Mouse (Mus musculus) sigmoid colon, adult 10 weeks (tissue): ENCODE measurements around the gene Galnt10. TPM values are rescaled to one million over a fixed set of nuclear protein-coding genes. Genes with fewer than 3 reads are reported as not detected.

Experiments
- polyA plus RNA-seq: library from polyadenylated mRNA; stranded (reverse); fragments of 350-450 nt; fragmentation: Illumina TruSeq; extraction: RNeasy Lipid Tissue Mini Kit (QIAGEN cat#74804); gene quantifications from one replicate; pipeline ENCODE4 v1.2.3, GENCODE M21; 2014; ENCODE audit warnings: low read depth, low replicate concordance

Gene Galnt10
- polyA plus RNA-seq = 4.8 TPM

GRCm38 (mm10) chr11:57645018-57645559, at the start of gene Galnt10:
Gene Galnt10, plus strand, starts transcription at chr11:57645442.

GRCm38 (mm10) chr11:57800971-57801765, 155.9 kb downstream of the Galnt10 start, which contains the start of gene Sap30l:
Gene Sap30l, plus strand, starts transcription at chr11:57801637.

GRCm38 (mm10) chr11:57832552-57833201, 187.4 kb downstream of the Galnt10 start, which contains the start of gene Hand1:
Gene Hand1, minus strand, starts transcription at chr11:57832818.

Other genes starting within 250 kb of the Galnt10 start
- 84.7 TPM for gene Fam114a2, start 126.8 kb upstream of the Galnt10 start, polyA plus RNA-seq
- gene Mfap3, start 126.8 kb upstream of the Galnt10 start, polyA plus RNA-seq = 34.5 TPM
- gene Sap30l, start 156.2 kb downstream of the Galnt10 start, polyA plus RNA-seq = 4.0 TPM
- gene Hand1, start 187.4 kb downstream of the Galnt10 start, polyA plus RNA-seq = 1.5 TPM